Mouse (Mus musculus) urinary bladder, postnatal 4 days (tissue): ENCODE data around the gene Dnaic1.

ENCODE experiments used
- DNase-seq, 2 experiments: peaks; one replicate each; pipeline ENCODE4 v3.0.0; 2021 to 2022; ENCODE audit warnings: low spot score in 2 of 2

Dnaic1 gene

GRCm38 (mm10) chr4:41635906-41636305, 66.3 kb downstream of the Dnaic1 start:
- no peak for DNase-seq

GRCm38 (mm10) chr4:41636366-41636765, 66.8 kb downstream of the Dnaic1 start:
- no peak for DNase-seq

- no peak for DNase-seq
Observed at GRCm38 (mm10) chr4:41636882-41637635, 67.5 kb downstream of the Dnaic1 start.

- DNase-seq: no peak
Observed at GRCm38 (mm10) chr4:41638186-41638731, 68.7 kb downstream of the Dnaic1 start.

GRCm38 (mm10) chr4:41638828-41639213, 69.2 kb downstream of the Dnaic1 start:
- no peak for DNase-seq

- DNase-seq: no peak
Observed at GRCm38 (mm10) chr4:41639214-41639841, 69.8 kb downstream of the Dnaic1 start.

- peak; percentile 92 to 96 for DNase-seq
Observed at GRCm38 (mm10) chr4:41639913-41640507, 70.4 kb downstream of the Dnaic1 start, which contains the start of gene Enho. Enho (minus strand) TSS chr4:41640324.

- no peak for DNase-seq
Observed at GRCm38 (mm10) chr4:41641199-41641822, 71.7 kb downstream of the Dnaic1 start.

GRCm38 (mm10) chr4:41645488-41645887, 75.9 kb downstream of the Dnaic1 start:
- DNase-seq: no peak

GRCm38 (mm10) chr4:41648157-41648556, 78.6 kb downstream of the Dnaic1 start:
- DNase-seq: no peak

- no peak for DNase-seq
Observed at GRCm38 (mm10) chr4:41648627-41649026, 79.1 kb downstream of the Dnaic1 start.

GRCm38 (mm10) chr4:41653296-41653695, 83.7 kb downstream of the Dnaic1 start:
- DNase-seq: peak; percentile 56 to 82

- no peak for DNase-seq
Observed at GRCm38 (mm10) chr4:41653730-41654129, 84.2 kb downstream of the Dnaic1 start.

GRCm38 (mm10) chr4:41654217-41654616, 84.6 kb downstream of the Dnaic1 start:
- peak in 1 of 2 experiments; percentile 72 for DNase-seq

GRCm38 (mm10) chr4:41655525-41655924, 86.0 kb downstream of the Dnaic1 start:
- no peak for DNase-seq

GRCm38 (mm10) chr4:41658566-41659384, 89.2 kb downstream of the Dnaic1 start:
- DNase-seq: no peak

- no peak for DNase-seq
Observed at GRCm38 (mm10) chr4:41659556-41659955, 90.0 kb downstream of the Dnaic1 start.

GRCm38 (mm10) chr4:41660851-41661430, 91.4 kb downstream of the Dnaic1 start:
- DNase-seq: no peak

GRCm38 (mm10) chr4:41662723-41663122, 93.1 kb downstream of the Dnaic1 start:
- DNase-seq: no peak

- no peak for DNase-seq
Observed at GRCm38 (mm10) chr4:41663614-41664013, 94.0 kb downstream of the Dnaic1 start.

- DNase-seq: no peak
Observed at GRCm38 (mm10) chr4:41664533-41664932, 95.0 kb downstream of the Dnaic1 start.
